ENCODE assay signal across 9 mouse cellular contexts in genomic region chr17:28510445-28511342, GRCm38 (mm10). TPM values are rescaled to one million over a fixed set of nuclear protein-coding genes. Genes with fewer than 3 reads are reported as not detected.
DNase-seq lines count a peak whose midpoint lies in the region; ATAC-seq lines count a peak whose summit lies in the region.
"Had no signal": no experiment of that assay in that cellular context is flagged by ENCODE, and none has a peak within 500 bp of the region (broad histone marks: within the 10 kb centered on the region; RNA-seq: fewer than 3 reads in every experiment).

No protein-coding gene starts in this region.

- peak overlapping the region; percentile 41 for H3K4me2 ChIP-seq in kidney, embryonic 14.5 days (replicated peaks; ENCODE audit: low read depth, low read length)

- peak overlapping the region; percentile 37 for H3K9ac ChIP-seq in kidney, embryonic 14.5 days (ENCODE audit: low read depth, low read length)

- peak overlapping the region; percentile 59; the same call in 1 of the 2 replicates for H3K27ac ChIP-seq in kidney, embryonic 14.5 days (ENCODE audit: low read depth, low read length)
- H3K27ac ChIP-seq in midbrain, embryonic 10.5 days (replicated peaks) = peak overlapping the region; percentile 69

- H3K4me1 ChIP-seq in kidney, embryonic 14.5 days (ENCODE audit: control insufficient read depth, insufficient read depth, low read length) = peaks cover 34% of the 10 kb centered on the region
- peaks cover 64% of the 10 kb centered on the region for H3K4me1 ChIP-seq in midbrain, embryonic 10.5 days

- ATAC-seq in granulocyte monocyte progenitor cell, adult 5-6 weeks (replicated peaks; ENCODE audit: poor library complexity, severe bottlenecking) = peak; percentile 31; the same call in 1 of the 2 replicates
- ATAC-seq in kidney, embryonic 14.5 days (ENCODE audit: low FRiP score, low TSS enrichment) = no peak

- DNase-seq in heart, adult 18-20 months = peak; percentile 62 to 76
- no peak for DNase-seq in heart, postnatal 10 days
- no peak for DNase-seq in midbrain, embryonic 10.5 days (ENCODE audit: low spot score)
- DNase-seq in layer of hippocampus, postnatal 36 days = no peak
- DNase-seq in retina, postnatal 1 day = no peak
- DNase-seq in urinary bladder, postnatal 10 days (ENCODE audit: low spot score) = no peak

- no peaks in the 10 kb centered on the region for H3K36me3 ChIP-seq in kidney, embryonic 14.5 days (ENCODE audit: control insufficient read depth, insufficient read depth, low read length)
- H3K36me3 ChIP-seq in midbrain, embryonic 10.5 days = no peaks in the 10 kb centered on the region
- H3K36me3 ChIP-seq: G1E had no signal

- WGBS in kidney, embryonic 14.5 days = 6% methylated on average over 23 of the region's 28 CpGs
- WGBS in midbrain, embryonic 10.5 days = 4% methylated on average over 28 of the region's 28 CpGs

- peak overlapping the region; percentile 17 for H3K4me3 ChIP-seq in kidney, embryonic 14.5 days (ENCODE audit: low read length)
- H3K4me3 ChIP-seq in midbrain, embryonic 10.5 days = peak overlapping the region; percentile 37

- intact Hi-C loops in heart, postnatal 10 days (cut with DNase I) = no loop called here

- H3K27me3 ChIP-seq in kidney, embryonic 14.5 days (ENCODE audit: control insufficient read depth, insufficient read depth, low read length) = no peaks in the 10 kb centered on the region
- H3K27me3 ChIP-seq in midbrain, embryonic 10.5 days (ENCODE audit: low read depth, poor library complexity, severe bottlenecking) = peaks cover 37% of the 10 kb centered on the region

- no peaks in the 10 kb centered on the region for H3K9me3 ChIP-seq in kidney, embryonic 14.5 days (ENCODE audit: control insufficient read depth, low read length)
- H3K9me3 ChIP-seq in midbrain, embryonic 10.5 days (replicated peaks) = no peaks in the 10 kb centered on the region

RNA-seq across cellular contexts. Expression of gene Fkbp5, which starts 6.6 kb away (rescaled TPM):
- 100 to 1,000 TPM in 1 of 2 experiments, 10 to 100 TPM in 1; 65.4 to 103 TPM for total RNA-seq in heart, adult 18-20 months (2021)
- total RNA-seq in heart, postnatal 10 days (2021) = 10 to 100 TPM in 1 of 2 experiments, 1 to 10 TPM in 1; 9.8 to 52.9 TPM
- total RNA-seq in granulocyte monocyte progenitor cell, adult 5-6 weeks (2014; fragmentation: Nextera tagmentation) = 49.1 and 63.7 TPM in 2 replicates
- total RNA-seq in granulocyte monocyte progenitor cell, adult 5-6 weeks (2017) = 40.8 and 53.1 TPM in 2 replicates
- polyA plus RNA-seq in kidney, embryonic 14.5 days (2014; fragmentation: Nextera tagmentation; extraction: Ambion mirVana) = 10.0 and 14.0 TPM in 2 replicates
- 28.9 and 31.9 TPM in 2 replicates for polyA plus RNA-seq in midbrain, embryonic 10.5 days (2016; fragmentation: Nextera tagmentation; extraction: Ambion mirVana)
- total RNA-seq in layer of hippocampus, postnatal 36 days (2021) = 10 to 100 TPM; 67.0 to 92.3 TPM

RNA-seq across cellular contexts. Expression of gene Armc12, which starts 19.9 kb away (rescaled TPM):
- total RNA-seq in heart, adult 18-20 months (2021) = not detected
- total RNA-seq in heart, postnatal 10 days (2021) = not detected
- not detected in 2 replicates for total RNA-seq in granulocyte monocyte progenitor cell, adult 5-6 weeks (2014; fragmentation: Nextera tagmentation)
- total RNA-seq in granulocyte monocyte progenitor cell, adult 5-6 weeks (2017) = not detected in 2 replicates
- polyA plus RNA-seq in kidney, embryonic 14.5 days (2014; fragmentation: Nextera tagmentation; extraction: Ambion mirVana) = not detected in 2 replicates
- polyA plus RNA-seq in midbrain, embryonic 10.5 days (2016; fragmentation: Nextera tagmentation; extraction: Ambion mirVana) = not detected in 2 replicates
- not detected for total RNA-seq in layer of hippocampus, postnatal 36 days (2021)
- total RNA-seq: G1E had no signal
- polyA plus RNA-seq: G1E had no signal

RNA-seq across cellular contexts. Expression of gene Clpsl2, which starts 38.5 kb away (rescaled TPM):
- not detected for total RNA-seq in heart, adult 18-20 months (2021)
- total RNA-seq in heart, postnatal 10 days (2021) = not detected
- total RNA-seq in granulocyte monocyte progenitor cell, adult 5-6 weeks (2014; fragmentation: Nextera tagmentation) = not detected in 2 replicates
- not detected in 2 replicates for total RNA-seq in granulocyte monocyte progenitor cell, adult 5-6 weeks (2017)
- polyA plus RNA-seq in kidney, embryonic 14.5 days (2014; fragmentation: Nextera tagmentation; extraction: Ambion mirVana) = not detected in 2 replicates
- not detected in 2 replicates for polyA plus RNA-seq in midbrain, embryonic 10.5 days (2016; fragmentation: Nextera tagmentation; extraction: Ambion mirVana)
- not detected for total RNA-seq in layer of hippocampus, postnatal 36 days (2021)
- total RNA-seq: G1E had no signal
- polyA plus RNA-seq: G1E had no signal

RNA-seq across cellular contexts. Expression of gene Clps, which starts 49.9 kb away (rescaled TPM):
- not detected for total RNA-seq in heart, adult 18-20 months (2021)
- total RNA-seq in heart, postnatal 10 days (2021) = not detected
- not detected in 2 replicates for total RNA-seq in granulocyte monocyte progenitor cell, adult 5-6 weeks (2014; fragmentation: Nextera tagmentation)
- total RNA-seq in granulocyte monocyte progenitor cell, adult 5-6 weeks (2017) = not detected in 2 replicates
- polyA plus RNA-seq in kidney, embryonic 14.5 days (2014; fragmentation: Nextera tagmentation; extraction: Ambion mirVana) = not detected in 2 replicates
- polyA plus RNA-seq in midbrain, embryonic 10.5 days (2016; fragmentation: Nextera tagmentation; extraction: Ambion mirVana) = not detected in 2 replicates
- total RNA-seq in layer of hippocampus, postnatal 36 days (2021) = not detected
- total RNA-seq: G1E had no signal
- polyA plus RNA-seq: G1E had no signal

Comparison
In these comparisons a context has a peak if more than half of its experiments do, and no peak if none do; other contexts are left out.
1. DNase-seq: peak in heart, adult 18-20 months (2 of 2); none in heart, postnatal 10 days (0 of 2), midbrain, embryonic 10.5 days (single experiment), layer of hippocampus, postnatal 36 days (0 of 2), retina, postnatal 1 day (single experiment) and urinary bladder, postnatal 10 days (single experiment).